Mouse (Mus musculus): Measurements from ENCODE around the gene Gm17416. TPM values are rescaled to one million over a fixed set of nuclear protein-coding genes. Genes with fewer than 3 reads are reported as not detected.

Gm17416 gene
- polyA plus RNA-seq (2016; fragmentation: Nextera tagmentation; extraction: Ambion mirVana), result not detected in 2 replicates

DNA sequence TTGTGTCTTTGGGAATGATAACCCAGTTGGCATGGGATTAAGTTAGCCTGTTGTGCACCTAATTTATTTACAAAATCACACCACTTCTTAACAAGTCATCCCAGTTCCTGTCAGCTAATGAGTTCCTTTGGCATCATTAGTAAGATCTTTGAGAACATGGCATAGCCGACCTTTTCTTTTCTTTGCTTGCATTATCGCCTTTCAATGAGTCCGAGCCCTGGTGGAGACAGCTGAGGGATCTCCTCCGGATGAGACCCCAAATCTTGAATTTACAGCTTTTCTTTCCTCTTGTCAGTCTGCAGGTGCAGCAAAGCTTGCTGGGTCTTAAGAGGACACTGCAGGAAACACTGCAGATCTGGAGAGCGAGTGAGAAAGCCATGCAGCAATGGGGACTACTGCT is at the start of gene Gm17416:
Gm17416 (plus strand) TSS at position 301 of the 400 bp plus-strand sequence.
- H3K4me3 ChIP-seq, result no peak within 1 kb of the TSS
- H3K4me1 ChIP-seq, result no peaks in the 10 kb centered on the region
- 66% methylated on average over 5 of the region's 5 CpGs for WGBS (ENCODE audit: insufficient replicate concordance)
- H3K27ac ChIP-seq, result no peak within 1 kb of the TSS
- no peak for ATAC-seq
- 0 out of 2 replicates have a peak, but pooled peaks cover 3% of the 10 kb centered on the region for H3K27me3 ChIP-seq (replicated peaks)
- H3K36me3 ChIP-seq, result no peaks in the 10 kb centered on the region
- no peaks in the 10 kb centered on the region for H3K9me3 ChIP-seq (replicated peaks)
- no peak within 1 kb of the TSS for H3K9ac ChIP-seq
- H3K4me2 ChIP-seq, result no peak within 1 kb of the TSS

DNA sequence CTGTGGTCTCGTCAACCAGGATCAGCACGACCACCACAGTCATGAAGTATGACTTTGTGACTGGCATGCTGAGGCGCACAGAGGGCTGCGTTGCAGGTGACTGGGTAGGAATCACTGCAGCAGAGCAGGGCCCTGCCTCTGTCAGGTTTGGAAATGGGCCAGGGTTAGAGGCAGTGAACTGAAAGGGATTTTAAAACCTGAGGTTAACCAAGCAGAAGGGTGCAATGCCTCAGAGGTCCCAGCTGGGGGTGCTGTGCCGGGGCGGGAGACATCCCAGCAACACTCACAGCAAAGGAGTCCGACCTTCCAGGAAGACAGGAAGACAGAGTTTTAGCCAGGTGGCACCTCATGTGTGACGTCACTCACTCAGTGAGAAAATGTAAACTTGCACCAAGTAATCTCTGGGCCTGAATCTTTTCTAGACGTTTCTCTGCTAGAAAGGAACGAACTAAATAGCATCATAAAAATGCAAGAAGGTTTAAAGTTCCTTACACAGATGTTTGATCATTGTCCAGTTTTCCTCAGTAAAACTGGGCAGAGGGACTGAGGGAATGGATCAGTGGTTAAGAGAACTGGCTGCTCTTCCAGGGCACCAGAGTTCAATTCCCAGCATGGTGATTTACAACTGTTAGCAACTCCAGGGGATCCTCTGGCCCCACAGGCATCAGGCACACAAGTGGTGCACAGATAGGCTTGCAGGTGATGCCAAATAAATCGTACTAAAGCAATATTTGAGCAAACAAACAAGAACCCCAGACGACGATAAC is 29.0 kb upstream of the Gm17416 start, which contains the start of gene Defb29:
Defb29 (minus strand) TSS at position 155 of the 767 bp plus-strand sequence.
- Histone ChIP-seq H3K36me3 (no peaks in the 10 kb centered on the region), H3K4me1 (no peaks in the 10 kb centered on the region), H3K9me3 (replicated peaks) (no peaks in the 10 kb centered on the region), H3K9ac (no peak within 1 kb of the TSS), H3K4me2 (no peak within 1 kb of the TSS), H3K27me3 (replicated peaks) (no peaks in the 10 kb centered on the region; the same call in 1 of the 2 replicates), H3K4me3 (no peak within 1 kb of the TSS), H3K27ac (no peak within 1 kb of the TSS)
- WGBS (ENCODE audit: insufficient replicate concordance), result 46% methylated on average over 13 of the region's 13 CpGs
- ATAC-seq, result no peak

DNA sequence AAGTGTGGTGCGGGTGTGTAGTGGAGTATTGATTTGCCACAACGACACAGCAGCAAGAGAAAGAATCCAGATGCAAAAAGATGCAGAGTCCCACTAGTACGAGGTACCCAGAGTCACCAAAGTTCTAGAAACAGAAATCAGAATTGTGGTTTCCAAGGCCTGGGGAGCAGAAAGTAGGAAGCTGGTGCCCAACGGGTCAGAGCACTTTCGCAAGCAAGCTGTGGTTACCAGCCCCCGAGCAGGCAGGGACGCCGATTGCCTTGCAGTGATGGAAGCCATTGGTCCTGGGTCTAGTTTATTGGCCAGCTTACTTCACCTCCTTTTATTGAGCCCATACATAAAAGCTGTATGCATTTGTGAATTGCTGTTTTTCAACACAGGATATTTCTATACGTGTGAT is 27.2 kb upstream of the Gm17416 start:
- Histone ChIP-seq H3K4me3 (no peak overlapping the region), H3K9ac (no peak overlapping the region), H3K4me1 (no peaks in the 10 kb centered on the region), H3K9me3 (replicated peaks) (no peaks in the 10 kb centered on the region), H3K27me3 (replicated peaks) (no peaks in the 10 kb centered on the region; the same call in 1 of the 2 replicates), H3K4me2 (no peak overlapping the region), H3K27ac (no peak overlapping the region), H3K36me3 (no peaks in the 10 kb centered on the region)
- 42% methylated on average over 9 of the region's 9 CpGs for WGBS (ENCODE audit: insufficient replicate concordance)
- ATAC-seq, result no peak

DNA sequence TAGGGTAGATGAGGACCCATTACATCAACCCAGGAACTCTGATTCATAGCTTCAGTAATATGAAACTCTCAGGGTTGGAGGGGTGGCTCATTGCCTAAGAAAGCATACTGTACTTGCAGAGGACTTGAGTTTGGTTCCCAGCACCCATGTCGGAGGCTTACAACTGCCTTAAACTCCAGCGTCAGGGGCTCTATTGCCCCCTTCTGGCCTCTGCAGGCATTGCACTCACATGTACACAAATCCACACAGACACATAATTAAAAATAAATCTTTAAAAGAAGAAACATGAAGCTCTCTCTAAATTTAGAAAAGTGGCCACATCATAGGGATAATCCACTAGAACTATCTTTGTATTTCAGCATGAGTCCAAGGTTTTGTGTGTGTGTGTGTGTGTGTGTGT is 26.2 kb upstream of the Gm17416 start:
- H3K4me2 ChIP-seq, result no peak overlapping the region
- 53% methylated on average over 2 of the region's 2 CpGs for WGBS (ENCODE audit: insufficient replicate concordance)

DNA sequence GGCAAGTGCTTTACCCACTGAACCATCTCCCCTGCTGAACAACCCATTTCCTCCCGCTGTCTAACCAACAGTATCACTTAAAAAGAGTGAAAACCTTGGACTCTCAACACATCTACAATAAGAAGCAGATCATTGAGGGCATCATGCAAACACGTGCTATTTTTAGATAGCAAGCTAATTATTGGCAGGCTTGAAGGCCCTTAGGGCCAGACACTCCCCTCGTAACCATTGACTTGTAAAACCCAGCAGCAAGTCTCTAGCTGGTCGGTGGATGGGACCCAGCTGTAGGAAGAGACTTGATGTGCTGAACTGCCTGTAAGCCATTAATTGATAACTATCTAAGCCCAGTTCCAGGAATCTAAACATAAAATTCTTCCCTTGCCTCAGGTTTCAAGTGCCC is 25.7 kb upstream of the Gm17416 start:
- Histone ChIP-seq H3K4me1 (no peaks in the 10 kb centered on the region), H3K27me3 (replicated peaks) (no peaks in the 10 kb centered on the region; the same call in 1 of the 2 replicates), H3K36me3 (no peaks in the 10 kb centered on the region), H3K9ac (no peak overlapping the region), H3K9me3 (replicated peaks) (no peaks in the 10 kb centered on the region), H3K4me2 (no peak overlapping the region), H3K27ac (no peak overlapping the region), H3K4me3 (no peak overlapping the region)
- no peak for ATAC-seq
- WGBS (ENCODE audit: insufficient replicate concordance), result 65% methylated on average over 4 of the region's 4 CpGs

More for the DNA sequence above, 26.2 kb upstream of the Gm17416 start:
- Histone ChIP-seq H3K36me3 (no peaks in the 10 kb centered on the region), H3K4me3 (no peak overlapping the region), H3K27me3 (replicated peaks) (no peaks in the 10 kb centered on the region; the same call in 1 of the 2 replicates), H3K4me1 (no peaks in the 10 kb centered on the region), H3K27ac (no peak overlapping the region), H3K9ac (no peak overlapping the region), H3K9me3 (replicated peaks) (no peaks in the 10 kb centered on the region)
- ATAC-seq, result no peak

DNA sequence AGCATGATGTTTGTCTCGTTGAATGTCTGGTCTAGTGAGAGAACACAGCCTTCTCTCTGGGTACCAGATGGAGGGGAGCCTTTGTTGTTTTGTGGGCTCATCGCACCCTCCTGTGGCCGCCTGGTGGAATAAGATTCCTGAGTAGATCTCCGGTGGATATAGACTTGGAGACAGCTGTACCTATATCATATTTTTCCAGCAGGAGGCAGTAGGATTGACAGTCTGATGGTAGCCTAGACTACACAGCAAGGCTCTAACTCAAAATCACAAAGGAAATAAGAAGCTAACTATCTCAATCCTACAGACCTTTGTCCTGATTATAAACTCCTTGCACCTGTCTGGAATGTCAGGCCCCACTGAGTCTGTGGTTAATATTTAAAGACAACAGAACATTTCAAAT is 24.4 kb upstream of the Gm17416 start:
- Histone ChIP-seq H3K9me3 (replicated peaks) (no peaks in the 10 kb centered on the region), H3K27me3 (replicated peaks) (no peaks in the 10 kb centered on the region; the same call in 1 of the 2 replicates), H3K4me2 (no peak overlapping the region), H3K9ac (no peak overlapping the region), H3K4me1 (no peaks in the 10 kb centered on the region), H3K36me3 (no peaks in the 10 kb centered on the region), H3K4me3 (no peak overlapping the region), H3K27ac (no peak overlapping the region)
- no peak for ATAC-seq
- 25% methylated on average over 4 of the region's 4 CpGs for WGBS (ENCODE audit: insufficient replicate concordance)

DNA sequence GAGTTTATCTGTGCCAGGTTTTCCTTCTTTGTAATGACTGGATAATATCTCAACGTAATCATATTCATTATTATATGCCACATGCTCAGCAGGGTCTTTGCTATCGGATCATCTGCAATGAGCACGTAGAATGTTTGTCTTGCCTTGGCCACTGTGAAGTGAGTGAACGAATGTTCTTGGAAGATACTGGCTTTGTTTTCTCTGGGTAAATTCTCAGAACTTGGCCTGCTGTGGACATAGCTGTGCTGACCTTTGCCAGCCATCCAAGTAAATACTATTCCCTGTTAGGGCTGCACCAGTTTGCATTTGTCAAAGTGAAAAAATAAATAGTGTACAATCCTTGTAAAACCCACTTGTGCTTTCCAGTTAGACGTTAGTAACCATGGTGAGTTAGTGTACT is 21.0 kb upstream of the Gm17416 start:
- no peak for ATAC-seq
- 55% methylated on average over 5 of the region's 5 CpGs for WGBS (ENCODE audit: insufficient replicate concordance)

DNA sequence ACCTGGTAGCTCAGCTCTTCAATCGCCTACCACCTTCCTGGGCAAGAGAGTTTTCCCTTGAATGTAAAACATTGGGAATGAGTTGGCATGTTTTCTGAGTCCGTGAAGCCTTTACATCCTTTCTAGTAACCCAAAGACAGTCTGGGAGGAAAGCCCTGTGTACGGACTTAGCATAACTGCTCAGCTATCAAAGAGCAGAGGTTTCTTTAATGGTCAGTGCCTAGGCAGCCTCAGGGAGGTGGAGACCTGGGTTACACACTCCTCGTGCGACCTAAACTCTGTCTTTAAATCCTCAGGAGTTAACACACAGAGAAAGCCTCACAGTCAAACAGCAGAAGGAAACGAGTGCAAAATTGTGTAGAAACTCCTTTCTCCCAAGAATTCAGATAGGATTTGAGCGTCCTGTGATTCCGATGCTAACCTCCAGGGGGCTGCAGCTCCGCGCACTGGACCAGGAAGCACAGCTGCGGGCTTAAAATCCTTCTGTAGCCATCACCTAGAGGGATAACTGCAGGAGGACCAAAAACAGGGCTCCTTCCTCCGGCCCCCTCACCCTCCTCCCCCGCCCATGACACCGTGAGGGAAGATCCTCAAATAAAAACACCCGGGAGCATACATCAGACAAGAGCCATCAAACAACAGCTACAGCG is 15.2 kb upstream of the Gm17416 start:
- H3K4me1 ChIP-seq, result no peaks in the 10 kb centered on the region
- H3K27ac ChIP-seq, result no peak overlapping the region
- H3K4me2 ChIP-seq, result no peak overlapping the region
- no peaks in the 10 kb centered on the region; the same call in 1 of the 2 replicates for H3K27me3 ChIP-seq (replicated peaks)
- no peak for ATAC-seq
- no peak overlapping the region for H3K9ac ChIP-seq
- H3K9me3 ChIP-seq (replicated peaks), result no peaks in the 10 kb centered on the region
- 11% methylated on average over 16 of the region's 16 CpGs for WGBS (ENCODE audit: insufficient replicate concordance)
- H3K36me3 ChIP-seq, result no peaks in the 10 kb centered on the region
- no peak overlapping the region for H3K4me3 ChIP-seq

More for the DNA sequence above, 21.0 kb upstream of the Gm17416 start:
- H3K36me3 ChIP-seq, result no peaks in the 10 kb centered on the region
- no peaks in the 10 kb centered on the region for H3K9me3 ChIP-seq (replicated peaks)
- no peak overlapping the region for H3K4me3 ChIP-seq
- H3K4me1 ChIP-seq, result no peaks in the 10 kb centered on the region
- no peak overlapping the region for H3K27ac ChIP-seq
- no peaks in the 10 kb centered on the region for H3K27me3 ChIP-seq (replicated peaks)
- H3K4me2 ChIP-seq, result no peak overlapping the region
- H3K9ac ChIP-seq, result no peak overlapping the region

DNA sequence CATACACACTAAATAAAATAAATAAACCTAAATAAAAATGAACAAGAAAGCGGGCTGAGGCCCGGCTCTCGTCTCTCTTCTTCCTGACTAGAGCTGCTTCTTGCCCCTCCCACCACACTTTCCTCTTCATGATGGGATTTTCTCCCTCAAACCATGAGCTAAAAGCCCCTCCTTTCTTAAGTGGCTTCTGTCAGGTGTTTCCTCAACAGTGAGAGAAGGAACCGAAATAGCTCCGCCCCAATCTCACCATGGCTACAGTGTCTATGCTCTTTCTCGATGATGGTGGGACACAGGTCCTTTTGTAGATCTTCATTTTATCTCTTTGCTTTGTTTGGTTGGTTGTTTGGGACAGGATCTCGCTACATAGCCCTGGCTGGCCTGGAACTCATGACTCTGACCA is 12.5 kb upstream of the Gm17416 start:
- no peak for ATAC-seq

DNA sequence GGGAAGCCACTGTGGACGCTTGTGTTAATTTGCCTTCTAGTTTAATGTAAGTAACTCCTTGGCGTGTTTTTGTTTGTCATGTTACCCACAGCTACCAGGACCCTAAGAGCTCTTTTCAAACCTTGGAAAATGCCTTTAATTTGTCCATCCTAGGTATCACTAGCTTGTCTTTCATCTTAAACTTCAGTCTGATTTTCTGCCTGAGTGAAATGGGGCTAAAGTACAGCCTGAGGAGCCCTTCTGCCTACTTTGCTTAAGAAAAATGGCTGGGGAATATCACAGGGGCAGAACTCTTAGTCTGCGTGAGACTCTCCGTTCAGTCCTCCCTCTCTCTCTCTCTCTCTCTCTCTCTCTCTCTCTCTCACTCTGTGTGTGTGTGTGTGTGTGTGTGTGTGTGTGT is 743 bp downstream of the Gm17416 start:
- H3K36me3 ChIP-seq, result no peaks in the 10 kb centered on the region
- H3K4me3 ChIP-seq, result no peak overlapping the region
- no peak overlapping the region for H3K9ac ChIP-seq
- no peak overlapping the region for H3K4me2 ChIP-seq
- 64% methylated on average over 4 of the region's 4 CpGs for WGBS (ENCODE audit: insufficient replicate concordance)
- H3K4me1 ChIP-seq, result no peaks in the 10 kb centered on the region
- H3K27ac ChIP-seq, result no peak overlapping the region
- H3K27me3 ChIP-seq (replicated peaks), result 0 out of 2 replicates have a peak, but pooled peaks cover 3% of the 10 kb centered on the region
- ATAC-seq, result no peak
- no peaks in the 10 kb centered on the region for H3K9me3 ChIP-seq (replicated peaks)

More for the DNA sequence above, 12.5 kb upstream of the Gm17416 start:
- no peaks in the 10 kb centered on the region for H3K4me1 ChIP-seq
- WGBS (ENCODE audit: insufficient replicate concordance), result 63% methylated on average over 7 of the region's 7 CpGs
- no peak overlapping the region for H3K27ac ChIP-seq
- no peaks in the 10 kb centered on the region; the same call in 1 of the 2 replicates for H3K27me3 ChIP-seq (replicated peaks)
- H3K9ac ChIP-seq, result no peak overlapping the region
- H3K9me3 ChIP-seq (replicated peaks), result no peaks in the 10 kb centered on the region
- H3K4me2 ChIP-seq, result no peak overlapping the region
- H3K36me3 ChIP-seq, result no peaks in the 10 kb centered on the region
- no peak overlapping the region for H3K4me3 ChIP-seq

DNA sequence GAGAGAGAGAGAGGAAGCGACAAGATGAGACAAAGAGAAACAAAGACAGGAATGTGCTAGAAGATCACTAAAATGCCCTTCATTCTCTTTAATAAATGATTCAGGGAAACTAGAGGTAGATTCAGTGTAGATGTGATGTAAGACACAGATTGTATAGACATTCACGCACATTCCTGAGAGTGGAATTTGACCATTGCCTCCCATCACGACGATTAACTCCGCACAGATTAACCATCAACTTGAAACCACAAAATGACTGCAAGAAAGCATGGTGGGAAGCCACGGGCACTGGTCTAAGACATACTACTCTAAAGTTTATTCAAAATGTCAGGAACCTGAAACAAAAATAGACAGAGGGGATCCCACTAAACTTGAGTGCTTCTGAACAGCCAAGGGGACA is 1.2 kb downstream of the Gm17416 start:
- no peaks in the 10 kb centered on the region for H3K9me3 ChIP-seq (replicated peaks)
- 47% methylated on average over 6 of the region's 6 CpGs for WGBS (ENCODE audit: insufficient replicate concordance)
- H3K27ac ChIP-seq, result no peak overlapping the region
- H3K27me3 ChIP-seq (replicated peaks), result 0 out of 2 replicates have a peak, but pooled peaks cover 3% of the 10 kb centered on the region
- no peak overlapping the region for H3K9ac ChIP-seq
- no peaks in the 10 kb centered on the region for H3K4me1 ChIP-seq
- H3K36me3 ChIP-seq, result no peaks in the 10 kb centered on the region
- no peak for ATAC-seq
- no peak overlapping the region for H3K4me3 ChIP-seq
- no peak overlapping the region for H3K4me2 ChIP-seq

DNA sequence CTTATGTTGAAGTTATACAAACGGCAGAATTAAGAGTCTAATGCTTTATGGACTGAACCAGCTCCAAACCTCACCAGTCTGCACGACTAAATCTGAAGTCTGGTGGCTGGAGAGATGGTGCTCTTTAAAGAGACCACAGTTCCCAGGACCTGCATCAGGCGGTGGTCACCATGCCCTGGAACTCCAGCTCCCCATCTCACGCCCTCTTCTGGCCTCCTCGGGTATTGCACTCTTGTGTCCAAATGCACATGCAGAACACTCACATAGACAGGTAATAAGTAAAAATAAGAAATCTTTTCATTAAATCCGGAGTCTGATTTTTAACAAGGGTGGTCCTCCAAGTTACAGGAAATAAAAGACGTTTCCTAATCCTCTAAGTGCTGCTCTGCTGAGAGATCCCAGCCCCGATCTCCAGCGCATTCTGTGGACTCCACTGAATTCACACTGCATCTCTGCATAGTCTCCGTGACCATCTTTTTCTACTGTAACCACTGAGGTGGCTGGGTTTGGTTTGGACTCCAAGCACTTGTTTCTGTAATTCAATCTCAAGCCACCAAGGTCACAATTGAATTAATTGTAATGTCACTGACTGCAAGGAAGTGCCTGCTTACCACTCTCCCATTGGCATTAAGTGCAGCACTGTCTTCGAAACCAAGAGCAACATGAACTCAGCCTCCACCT is 3.1 kb downstream of the Gm17416 start, which contains the start of gene Defb21:
Defb21 (plus strand) TSS at position 631 of the 681 bp plus-strand sequence.
- Histone ChIP-seq H3K4me2 (no peak within 1 kb of the TSS), H3K9me3 (replicated peaks) (no peaks in the 10 kb centered on the region), H3K9ac (no peak within 1 kb of the TSS), H3K36me3 (no peaks in the 10 kb centered on the region), H3K4me3 (no peak within 1 kb of the TSS), H3K4me1 (no peaks in the 10 kb centered on the region), H3K27ac (no peak within 1 kb of the TSS), H3K27me3 (replicated peaks) (no peaks in the 10 kb centered on the region; the same call in 1 of the 2 replicates)
- WGBS (ENCODE audit: insufficient replicate concordance), result 47% methylated on average over 11 of the region's 11 CpGs
- ATAC-seq, result no peak
